7 mouse cellular contexts compared by ENCODE assay signal in the genomic region with DNA sequence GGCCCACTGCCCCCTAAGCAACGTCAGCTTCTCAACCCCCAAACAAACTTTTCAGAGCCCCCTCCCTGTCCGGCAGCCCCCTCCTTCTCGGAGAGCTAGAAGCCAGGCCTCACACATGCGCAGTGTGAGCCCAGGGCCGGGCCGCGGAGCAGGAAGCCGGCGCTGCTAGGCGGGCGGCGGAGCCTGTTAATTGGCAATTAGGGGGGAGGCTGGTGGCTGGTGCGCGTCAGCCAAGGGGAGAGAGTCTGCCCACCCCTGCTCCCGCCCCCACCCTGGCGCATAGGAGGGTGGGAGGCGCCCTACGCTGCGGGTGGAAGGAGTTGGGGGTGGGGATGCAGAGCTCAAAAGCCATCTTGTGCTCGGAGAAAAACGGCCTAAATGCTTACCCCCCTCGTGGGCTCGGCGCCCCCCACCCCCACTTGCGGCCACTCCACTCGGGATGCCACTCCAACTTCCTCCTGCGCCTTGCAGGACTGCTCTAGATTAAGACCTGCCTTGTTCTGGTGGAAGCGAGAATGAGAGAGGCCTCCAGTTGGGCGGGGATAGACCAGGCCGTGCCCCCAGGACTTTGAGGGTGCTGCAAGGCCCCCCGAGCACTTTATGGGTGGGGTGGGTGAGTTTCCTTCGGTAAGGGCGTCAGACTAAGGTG. TPM values are rescaled to one million over a fixed set of nuclear protein-coding genes. Genes with fewer than 3 reads are reported as not detected.
A peak's percentile ranks its signal among the peaks of the same experiment; 100 is the strongest.
DNase-seq lines count a peak whose midpoint lies in the region; ATAC-seq and TF ChIP-seq lines count a peak whose summit lies in the region.

No protein-coding gene starts in this region.

- no peak for TF ChIP-seq POLR2A in limb, embryonic 14.5 days (IDR thresholded peaks at IDR 0.05; ENCODE audit: borderline replicate concordance, extremely low read depth, insufficient read depth, insufficient read length)

- peak; percentile 72 for ATAC-seq in G1E (ENCODE audit: extremely low read depth, insufficient number of reproducible peaks, low FRiP score, poor library complexity, severe bottlenecking)
- ATAC-seq in forebrain, postnatal 0 days: peak; percentile 60
- ATAC-seq in hindbrain, embryonic 11.5 days (ENCODE audit: low FRiP score): no peak
- ATAC-seq in limb, embryonic 14.5 days (ENCODE audit: low FRiP score, low read depth): peak; percentile 69
- 0 out of 2 replicates have a peak, but pooled peaks have one; percentile 24 for ATAC-seq in midbrain, embryonic 15.5 days (replicated peaks)

- DNase-seq in G1E (ENCODE audit: low spot score): peak; percentile 95
- peak; percentile 92 for DNase-seq in adrenal gland, postnatal 10 days
- DNase-seq in forebrain, postnatal 0 days: peak; percentile 70
- peak; percentile 65 for DNase-seq in hindbrain, embryonic 11.5 days (ENCODE audit: low spot score)
- DNase-seq in limb, embryonic 14.5 days (ENCODE audit: low spot score): peak; percentile 80
- DNase-seq in urinary bladder, postnatal 14 days (ENCODE audit: low spot score): peak; percentile 69

- H3K36me3 ChIP-seq in G1E (replicated peaks): peaks cover 6% of the 10 kb centered on the region
- H3K36me3 ChIP-seq in forebrain, postnatal 0 days (ENCODE audit: insufficient read depth): no peaks in the 10 kb centered on the region
- H3K36me3 ChIP-seq in hindbrain, embryonic 11.5 days (ENCODE audit: control insufficient read depth, insufficient read depth, low read length): no peaks in the 10 kb centered on the region
- no peaks in the 10 kb centered on the region for H3K36me3 ChIP-seq in limb, embryonic 14.5 days (ENCODE audit: control insufficient read depth, insufficient read depth, low read length)
- no peaks in the 10 kb centered on the region for H3K36me3 ChIP-seq in midbrain, embryonic 15.5 days (replicated peaks)

- peak overlapping the region; percentile 74 for H3K4me3 ChIP-seq in G1E (ENCODE audit: low read depth, low read length)
- peak overlapping the region; percentile 31 for H3K4me3 ChIP-seq in forebrain, postnatal 0 days (ENCODE audit: low read depth, low read length)
- H3K4me3 ChIP-seq in hindbrain, embryonic 11.5 days (ENCODE audit: low read depth, low read length): peak overlapping the region; percentile 30
- peak overlapping the region; percentile 45 for H3K4me3 ChIP-seq in limb, embryonic 14.5 days (replicated peaks; ENCODE audit: low read length)
- peak overlapping the region; percentile 33 for H3K4me3 ChIP-seq in midbrain, embryonic 15.5 days

- under 1% methylated on average over 32 of the region's 33 CpGs for WGBS in forebrain, postnatal 0 days
- under 1% methylated on average over 26 of the region's 33 CpGs for WGBS in hindbrain, embryonic 11.5 days
- 1% methylated on average over 27 of the region's 33 CpGs for WGBS in limb, embryonic 14.5 days
- under 1% methylated on average over 33 of the region's 33 CpGs for WGBS in midbrain, embryonic 15.5 days

- H3K9me3 ChIP-seq in G1E (replicated peaks): no peaks in the 10 kb centered on the region
- H3K9me3 ChIP-seq in forebrain, postnatal 0 days (ENCODE audit: low read length): no peaks in the 10 kb centered on the region
- H3K9me3 ChIP-seq in hindbrain, embryonic 11.5 days (ENCODE audit: control insufficient read depth, low read length): no peaks in the 10 kb centered on the region
- H3K9me3 ChIP-seq in limb, embryonic 14.5 days (ENCODE audit: control insufficient read depth, low read length): no peaks in the 10 kb centered on the region
- H3K9me3 ChIP-seq in midbrain, embryonic 15.5 days: no peaks in the 10 kb centered on the region

- H3K9ac ChIP-seq in forebrain, postnatal 0 days: 0 out of 2 replicates have a peak overlapping the region, but pooled peaks have one; percentile 11
- no peak overlapping the region for H3K9ac ChIP-seq in hindbrain, embryonic 11.5 days (ENCODE audit: low read depth, low read length)
- peak overlapping the region; percentile 50 for H3K9ac ChIP-seq in limb, embryonic 14.5 days (ENCODE audit: low read depth, low read length, severe bottlenecking)
- H3K9ac ChIP-seq in midbrain, embryonic 15.5 days: no peak overlapping the region

- H3K4me1 ChIP-seq in G1E (ENCODE audit: insufficient read depth, low read depth, low read length): peaks cover 88% of the 10 kb centered on the region
- no peaks in the 10 kb centered on the region for H3K4me1 ChIP-seq in forebrain, postnatal 0 days (ENCODE audit: insufficient read depth)
- H3K4me1 ChIP-seq in hindbrain, embryonic 11.5 days (replicated peaks; ENCODE audit: control insufficient read depth, insufficient read depth, low read length): 0 out of 2 replicates have a peak, but pooled peaks cover 3% of the 10 kb centered on the region
- peaks cover 24% of the 10 kb centered on the region for H3K4me1 ChIP-seq in limb, embryonic 14.5 days (ENCODE audit: control insufficient read depth, insufficient read depth, low read length)
- peaks cover 11% of the 10 kb centered on the region for H3K4me1 ChIP-seq in midbrain, embryonic 15.5 days

- no peak overlapping the region for H3K27ac ChIP-seq in forebrain, postnatal 0 days (ENCODE audit: low read depth, low read length)
- H3K27ac ChIP-seq in hindbrain, embryonic 11.5 days (ENCODE audit: low read depth, low read length): no peak overlapping the region
- H3K27ac ChIP-seq in limb, embryonic 14.5 days (replicated peaks; ENCODE audit: low read depth, low read length): peak overlapping the region; percentile 67
- no peak overlapping the region for H3K27ac ChIP-seq in midbrain, embryonic 15.5 days

- H3K4me2 ChIP-seq in forebrain, postnatal 0 days (ENCODE audit: low read depth): peak overlapping the region; percentile 63
- H3K4me2 ChIP-seq in hindbrain, embryonic 11.5 days (replicated peaks; ENCODE audit: low read depth, low read length): peak overlapping the region; percentile 47
- peak overlapping the region; percentile 69 for H3K4me2 ChIP-seq in limb, embryonic 14.5 days (replicated peaks; ENCODE audit: low read depth, low read length, severe bottlenecking)
- H3K4me2 ChIP-seq in midbrain, embryonic 15.5 days: peak overlapping the region; percentile 50

- TF ChIP-seq CTCF in G1E (IDR thresholded peaks at IDR 0.05; ENCODE audit: low read depth, low read length): no peak
- no peak for TF ChIP-seq CTCF in forebrain, postnatal 0 days (IDR thresholded peaks at IDR 0.05; ENCODE audit: low read depth)

- peaks cover 10% of the 10 kb centered on the region for H3K27me3 ChIP-seq in G1E (ENCODE audit: insufficient read depth, low read length)
- H3K27me3 ChIP-seq in forebrain, postnatal 0 days (ENCODE audit: insufficient read depth, low read length): peaks cover 97% of the 10 kb centered on the region
- H3K27me3 ChIP-seq in hindbrain, embryonic 11.5 days (ENCODE audit: control insufficient read depth, insufficient read depth, low read length): peaks cover 98% of the 10 kb centered on the region
- H3K27me3 ChIP-seq in limb, embryonic 14.5 days (ENCODE audit: control insufficient read depth, insufficient read depth, low read length): peaks cover 95% of the 10 kb centered on the region
- peaks cover 95% of the 10 kb centered on the region for H3K27me3 ChIP-seq in midbrain, embryonic 15.5 days (replicated peaks)

RNA-seq across cellular contexts. Expression of a gene that starts 1.2 kb away (rescaled TPM):
- 16.3 and 37.1 TPM in 2 replicates for total RNA-seq in G1E (2014; fragmentation: Nextera tagmentation)
- 8.6 and 12.0 TPM in 2 replicates for total RNA-seq in G1E (2017)
- 27.1 and 28.6 TPM in 2 replicates for polyA plus RNA-seq in G1E (2012)
- 10 to 100 TPM; 25.1 to 35.7 TPM for total RNA-seq in adrenal gland, postnatal 10 days (2021)
- total RNA-seq in forebrain, postnatal 0 days (2014; rRNA removed): not detected in 2 replicates
- not detected in 2 replicates for polyA plus RNA-seq in forebrain, postnatal 0 days (2015; fragmentation: Nextera tagmentation; extraction: Ambion mirVana)
- 0.45 and 5.4 TPM in 2 replicates for polyA plus RNA-seq in hindbrain, embryonic 11.5 days (2014; fragmentation: Nextera tagmentation; extraction: Ambion mirVana)
- polyA plus RNA-seq in limb, embryonic 14.5 days (2012; rRNA removed): 8.0 and 10.4 TPM in 2 replicates
- 2.4 and 2.5 TPM in 2 replicates for polyA plus RNA-seq in limb, embryonic 14.5 days (2014; fragmentation: Nextera tagmentation; extraction: Ambion mirVana)
- not detected in 2 replicates for polyA plus RNA-seq in midbrain, embryonic 15.5 days (2015; fragmentation: Nextera tagmentation; extraction: Ambion mirVana)

RNA-seq across cellular contexts. Expression of a gene that starts 8.9 kb away (rescaled TPM):
- total RNA-seq in G1E (2014; fragmentation: Nextera tagmentation): 21.1 and 26.6 TPM in 2 replicates
- total RNA-seq in G1E (2017): 2.0 and 2.7 TPM in 2 replicates
- polyA plus RNA-seq in G1E (2012): 10.1 and 12.2 TPM in 2 replicates
- total RNA-seq in adrenal gland, postnatal 10 days (2021): 10 to 100 TPM; 17.0 to 21.0 TPM
- not detected in 2 replicates for total RNA-seq in forebrain, postnatal 0 days (2014; rRNA removed)
- not detected in 2 replicates for polyA plus RNA-seq in forebrain, postnatal 0 days (2015; fragmentation: Nextera tagmentation; extraction: Ambion mirVana)
- not detected in 2 replicates for polyA plus RNA-seq in hindbrain, embryonic 11.5 days (2014; fragmentation: Nextera tagmentation; extraction: Ambion mirVana)
- polyA plus RNA-seq in limb, embryonic 14.5 days (2012; rRNA removed): 3.5 and 3.9 TPM in 2 replicates
- polyA plus RNA-seq in limb, embryonic 14.5 days (2014; fragmentation: Nextera tagmentation; extraction: Ambion mirVana): 1.9 TPM in 2 replicates
- polyA plus RNA-seq in midbrain, embryonic 15.5 days (2015; fragmentation: Nextera tagmentation; extraction: Ambion mirVana): not detected in 2 replicates

RNA-seq across cellular contexts. Expression of a gene that starts 19.4 kb away (rescaled TPM):
- total RNA-seq in G1E (2014; fragmentation: Nextera tagmentation): 29.3 and 33.9 TPM in 2 replicates
- 11.0 and 12.2 TPM in 2 replicates for total RNA-seq in G1E (2017)
- 60.1 and 65.8 TPM in 2 replicates for polyA plus RNA-seq in G1E (2012)
- total RNA-seq in adrenal gland, postnatal 10 days (2021): 1 to 10 TPM; 6.1 to 9.2 TPM
- not detected in 2 replicates for total RNA-seq in forebrain, postnatal 0 days (2014; rRNA removed)
- not detected in 2 replicates for polyA plus RNA-seq in forebrain, postnatal 0 days (2015; fragmentation: Nextera tagmentation; extraction: Ambion mirVana)
- 37.3 and 37.8 TPM in 2 replicates for polyA plus RNA-seq in hindbrain, embryonic 11.5 days (2014; fragmentation: Nextera tagmentation; extraction: Ambion mirVana)
- 5.9 and 7.5 TPM in 2 replicates for polyA plus RNA-seq in limb, embryonic 14.5 days (2012; rRNA removed)
- polyA plus RNA-seq in limb, embryonic 14.5 days (2014; fragmentation: Nextera tagmentation; extraction: Ambion mirVana): 1.9 and 3.5 TPM in 2 replicates
- 0.08 TPM in 1 of 2 replicates, not detected in the other for polyA plus RNA-seq in midbrain, embryonic 15.5 days (2015; fragmentation: Nextera tagmentation; extraction: Ambion mirVana)

RNA-seq across cellular contexts. Expression of a gene that starts 23.1 kb away (rescaled TPM):
- total RNA-seq in G1E (2014; fragmentation: Nextera tagmentation): 5.0 and 7.9 TPM in 2 replicates
- 3.3 and 3.9 TPM in 2 replicates for total RNA-seq in G1E (2017)
- polyA plus RNA-seq in G1E (2012): 9.8 and 12.0 TPM in 2 replicates
- 1 to 10 TPM; 2.4 to 3.2 TPM for total RNA-seq in adrenal gland, postnatal 10 days (2021)
- not detected in 2 replicates for total RNA-seq in forebrain, postnatal 0 days (2014; rRNA removed)
- polyA plus RNA-seq in forebrain, postnatal 0 days (2015; fragmentation: Nextera tagmentation; extraction: Ambion mirVana): not detected in 2 replicates
- polyA plus RNA-seq in hindbrain, embryonic 11.5 days (2014; fragmentation: Nextera tagmentation; extraction: Ambion mirVana): not detected in 2 replicates
- 2.1 TPM in 2 replicates for polyA plus RNA-seq in limb, embryonic 14.5 days (2012; rRNA removed)
- polyA plus RNA-seq in limb, embryonic 14.5 days (2014; fragmentation: Nextera tagmentation; extraction: Ambion mirVana): 1.1 and 1.3 TPM in 2 replicates
- not detected in 2 replicates for polyA plus RNA-seq in midbrain, embryonic 15.5 days (2015; fragmentation: Nextera tagmentation; extraction: Ambion mirVana)

RNA-seq across cellular contexts. Expression of a gene that starts 32.1 kb away (rescaled TPM):
- total RNA-seq in G1E (2014; fragmentation: Nextera tagmentation): 9.9 and 19.8 TPM in 2 replicates
- 7.6 and 9.1 TPM in 2 replicates for total RNA-seq in G1E (2017)
- 11.4 and 12.4 TPM in 2 replicates for polyA plus RNA-seq in G1E (2012)
- 1 to 10 TPM; 5.5 to 6.9 TPM for total RNA-seq in adrenal gland, postnatal 10 days (2021)
- total RNA-seq in forebrain, postnatal 0 days (2014; rRNA removed): not detected in 2 replicates
- polyA plus RNA-seq in forebrain, postnatal 0 days (2015; fragmentation: Nextera tagmentation; extraction: Ambion mirVana): not detected in 2 replicates
- polyA plus RNA-seq in hindbrain, embryonic 11.5 days (2014; fragmentation: Nextera tagmentation; extraction: Ambion mirVana): 21.0 and 21.6 TPM in 2 replicates
- 7.6 and 9.0 TPM in 2 replicates for polyA plus RNA-seq in limb, embryonic 14.5 days (2012; rRNA removed)
- polyA plus RNA-seq in limb, embryonic 14.5 days (2014; fragmentation: Nextera tagmentation; extraction: Ambion mirVana): 2.6 and 3.5 TPM in 2 replicates
- 0.09 TPM in 1 of 2 replicates, not detected in the other for polyA plus RNA-seq in midbrain, embryonic 15.5 days (2015; fragmentation: Nextera tagmentation; extraction: Ambion mirVana)

Comparison
In these comparisons a context has a peak if more than half of its experiments do, and no peak if none do; other contexts are left out.
1. H3K9ac ChIP-seq: peak in forebrain, postnatal 0 days (single experiment) and limb, embryonic 14.5 days (single experiment); none in hindbrain, embryonic 11.5 days (single experiment) and midbrain, embryonic 15.5 days (single experiment).
2. Peak in every context shown above with its lines, with median percentiles within 50 percentile points of each other: DNase-seq, H3K4me3 ChIP-seq and H3K4me2 ChIP-seq.